9 mouse cellular contexts compared by ENCODE assay signal in genomic region chr13:46218101-46218701, GRCm38 (mm10). TPM values are rescaled to one million over a fixed set of nuclear protein-coding genes. Genes with fewer than 3 reads are reported as not detected.
DNase-seq lines count a peak whose midpoint lies in the region; ATAC-seq and TF ChIP-seq lines count a peak whose summit lies in the region.
"Had no signal": no experiment of that assay in that cellular context is flagged by ENCODE, and none has a peak within 500 bp of the region (broad histone marks: within the 10 kb centered on the region; RNA-seq: fewer than 3 reads in every experiment).

No protein-coding gene starts in this region.

- no peak overlapping the region for H3K9ac ChIP-seq in heart, adult 2 months (ENCODE audit: low read depth, low read length)
- no peak overlapping the region for H3K9ac ChIP-seq in heart, embryonic 11.5 days (ENCODE audit: low read depth, low read length)
- no peak overlapping the region for H3K9ac ChIP-seq in intestine, postnatal 0 days (ENCODE audit: low read depth, low read length)
- no peak overlapping the region for H3K9ac ChIP-seq in liver, embryonic 12.5 days

- H3K9me3 ChIP-seq in heart, embryonic 11.5 days (replicated peaks; ENCODE audit: control insufficient read depth, low read length) = no peaks in the 10 kb centered on the region
- H3K9me3 ChIP-seq in intestine, postnatal 0 days (ENCODE audit: control insufficient read depth) = no peaks in the 10 kb centered on the region
- H3K9me3 ChIP-seq in liver, embryonic 12.5 days (replicated peaks) = no peaks in the 10 kb centered on the region

- H3K27ac ChIP-seq in heart, adult 2 months = no peak overlapping the region
- H3K27ac ChIP-seq in heart, embryonic 11.5 days (ENCODE audit: low read depth, low read length) = no peak overlapping the region
- no peak overlapping the region for H3K27ac ChIP-seq in intestine, postnatal 0 days (ENCODE audit: low read depth, low read length)
- no peak overlapping the region for H3K27ac ChIP-seq in liver, embryonic 12.5 days

- no peak overlapping the region; the same call in 1 of the 2 replicates for H3K4me3 ChIP-seq in heart, adult 2 months
- no peak overlapping the region for H3K4me3 ChIP-seq in heart, embryonic 11.5 days (ENCODE audit: low read depth, low read length)
- no peak overlapping the region for H3K4me3 ChIP-seq in intestine, postnatal 0 days (ENCODE audit: low read depth, low read length)
- no peak overlapping the region for H3K4me3 ChIP-seq in liver, embryonic 12.5 days

- no peak for ATAC-seq in heart, embryonic 11.5 days (replicated peaks; ENCODE audit: insufficient number of reproducible peaks, low FRiP score, low TSS enrichment)
- peak; percentile 75 for ATAC-seq in frontal cortex, adult (ENCODE audit: low TSS enrichment)
- no peak for ATAC-seq in intestine, postnatal 0 days
- ATAC-seq in liver, embryonic 12.5 days = no peak

- 56% methylated on average over 20 of the region's 20 CpGs for WGBS in heart, adult 2 months
- 85% methylated on average over 20 of the region's 20 CpGs for WGBS in heart, embryonic 11.5 days (ENCODE audit: insufficient replicate concordance)
- WGBS in intestine, postnatal 0 days = 69% methylated on average over 20 of the region's 20 CpGs
- 79% methylated on average over 20 of the region's 20 CpGs for WGBS in liver, embryonic 12.5 days (ENCODE audit: insufficient replicate concordance)

- TF ChIP-seq EP300 in heart, adult 2 months (IDR thresholded peaks at IDR 0.05; ENCODE audit: insufficient read depth, low read depth, low read length) = no peak

- no peaks in the 10 kb centered on the region for H3K79me2 ChIP-seq in heart, adult 2 months (replicated peaks; ENCODE audit: control insufficient read depth, insufficient read depth, low read length)

- TF ChIP-seq CTCF in heart, adult 2 months (IDR thresholded peaks at IDR 0.05) = no peak
- TF ChIP-seq CTCF in brain, embryonic 14.5 days (IDR thresholded peaks at IDR 0.05; ENCODE audit: borderline replicate concordance, extremely low read depth, insufficient read depth, insufficient read length) = no peak
- no peak for TF ChIP-seq CTCF in intestine, postnatal 0 days (IDR thresholded peaks at IDR 0.05; ENCODE audit: low read depth)

- intact Hi-C loops in heart, adult 2 months (cut with DNase I) = no loop called here
- intact Hi-C loops in left cerebral cortex, postnatal 25 days (cut with DNase I) = loop anchor here (1.0 kb wide), 1 partner anchor 38 kb away; no protein-coding TSS in a partner anchor

- TF ChIP-seq POLR2A in heart, adult 2 months (IDR thresholded peaks at IDR 0.05; ENCODE audit: insufficient read depth, low read depth, low read length) = no peak
- TF ChIP-seq POLR2A in brain, embryonic 14.5 days (IDR thresholded peaks at IDR 0.05; ENCODE audit: borderline replicate concordance, extremely low read depth, insufficient read depth, insufficient read length, poor library complexity, severe bottlenecking) = no peak

- H3K36me3 ChIP-seq in heart, adult 2 months (ENCODE audit: control insufficient read depth, insufficient read depth, low read length) = no peaks in the 10 kb centered on the region
- H3K36me3 ChIP-seq in heart, embryonic 11.5 days (ENCODE audit: control insufficient read depth, insufficient read depth, low read length) = no peaks in the 10 kb centered on the region
- no peaks in the 10 kb centered on the region for H3K36me3 ChIP-seq in intestine, postnatal 0 days (ENCODE audit: control insufficient read depth, insufficient read depth)
- H3K36me3 ChIP-seq in liver, embryonic 12.5 days = no peaks in the 10 kb centered on the region

- H3K4me1 ChIP-seq in heart, adult 2 months (ENCODE audit: control insufficient read depth, insufficient read depth, low read length) = no peaks in the 10 kb centered on the region
- H3K4me1 ChIP-seq in heart, embryonic 11.5 days (ENCODE audit: control insufficient read depth, insufficient read depth, low read length) = no peaks in the 10 kb centered on the region
- no peaks in the 10 kb centered on the region for H3K4me1 ChIP-seq in intestine, postnatal 0 days (replicated peaks; ENCODE audit: control insufficient read depth, insufficient read depth, low read length)
- H3K4me1 ChIP-seq in liver, embryonic 12.5 days = no peaks in the 10 kb centered on the region

- no peak overlapping the region for H3K4me2 ChIP-seq in heart, embryonic 11.5 days
- H3K4me2 ChIP-seq in intestine, postnatal 0 days (replicated peaks; ENCODE audit: low read depth) = peak overlapping the region; percentile 9; the same call in 1 of the 2 replicates
- H3K4me2 ChIP-seq in liver, embryonic 12.5 days = no peak overlapping the region

- H3K27me3 ChIP-seq in heart, adult 2 months (ENCODE audit: control insufficient read depth, insufficient read depth, low read length) = no peaks in the 10 kb centered on the region
- H3K27me3 ChIP-seq in heart, embryonic 11.5 days (ENCODE audit: control insufficient read depth, insufficient read depth, low read length) = no peaks in the 10 kb centered on the region
- no peaks in the 10 kb centered on the region for H3K27me3 ChIP-seq in intestine, postnatal 0 days (replicated peaks; ENCODE audit: control insufficient read depth, insufficient read depth, low read length)
- H3K27me3 ChIP-seq in liver, embryonic 12.5 days (replicated peaks) = no peaks in the 10 kb centered on the region

- DNase-seq in heart, adult 2 months = peak; percentile 25 to 38
- DNase-seq in brain, embryonic 14.5 days (ENCODE audit: low read depth) = peak; percentile 93
- peak; percentile 71 to 89 for DNase-seq in left cerebral cortex, postnatal 25 days (ENCODE audit: low spot score in 2 of 2)
- peak; percentile 67 for DNase-seq in right cerebral cortex, postnatal 25 days

RNA-seq across cellular contexts. Expression of gene Stmnd1, which starts 55.3 kb away (rescaled TPM):
- total RNA-seq in heart, adult 2 months (2021) = under 1 TPM; 0.39 to 0.47 TPM
- polyA plus RNA-seq in heart, adult 2 months (2012; rRNA removed) = 0.26 and 0.47 TPM in 2 replicates
- polyA plus RNA-seq in heart, embryonic 11.5 days (2014; fragmentation: Nextera tagmentation; extraction: Ambion mirVana) = 0.72 TPM in 1 of 2 replicates, not detected in the other
- not detected in 2 replicates for polyA plus RNA-seq in brain, embryonic 14.5 days (2012; rRNA removed)
- polyA plus RNA-seq in intestine, postnatal 0 days (2015; fragmentation: Nextera tagmentation; extraction: Ambion mirVana) = 0.42 and 0.60 TPM in 2 replicates
- not detected for total RNA-seq in left cerebral cortex, postnatal 25 days (2021)
- not detected in 2 replicates for polyA plus RNA-seq in liver, embryonic 12.5 days (2016; fragmentation: Nextera tagmentation; extraction: Ambion mirVana)
- total RNA-seq: hematopoietic stem cell, adult 5-6 weeks had no signal

Comparison
In these comparisons a context has a peak if more than half of its experiments do, and no peak if none do; other contexts are left out.
1. DNase-seq: peak in every context shown above with its lines; median percentile 93 in brain, embryonic 14.5 days; 80 in left cerebral cortex, postnatal 25 days; 67 in right cerebral cortex, postnatal 25 days; 32 in heart, adult 2 months.